Mouse (Mus musculus) kidney, adult 8-10 months (tissue): ENCODE results near the gene Saysd1.

Experiments
- DNase-seq, 2 experiments: peaks; one replicate each; pipeline ENCODE4 v3.0.0; 2022

Gene Saysd1

DNA sequence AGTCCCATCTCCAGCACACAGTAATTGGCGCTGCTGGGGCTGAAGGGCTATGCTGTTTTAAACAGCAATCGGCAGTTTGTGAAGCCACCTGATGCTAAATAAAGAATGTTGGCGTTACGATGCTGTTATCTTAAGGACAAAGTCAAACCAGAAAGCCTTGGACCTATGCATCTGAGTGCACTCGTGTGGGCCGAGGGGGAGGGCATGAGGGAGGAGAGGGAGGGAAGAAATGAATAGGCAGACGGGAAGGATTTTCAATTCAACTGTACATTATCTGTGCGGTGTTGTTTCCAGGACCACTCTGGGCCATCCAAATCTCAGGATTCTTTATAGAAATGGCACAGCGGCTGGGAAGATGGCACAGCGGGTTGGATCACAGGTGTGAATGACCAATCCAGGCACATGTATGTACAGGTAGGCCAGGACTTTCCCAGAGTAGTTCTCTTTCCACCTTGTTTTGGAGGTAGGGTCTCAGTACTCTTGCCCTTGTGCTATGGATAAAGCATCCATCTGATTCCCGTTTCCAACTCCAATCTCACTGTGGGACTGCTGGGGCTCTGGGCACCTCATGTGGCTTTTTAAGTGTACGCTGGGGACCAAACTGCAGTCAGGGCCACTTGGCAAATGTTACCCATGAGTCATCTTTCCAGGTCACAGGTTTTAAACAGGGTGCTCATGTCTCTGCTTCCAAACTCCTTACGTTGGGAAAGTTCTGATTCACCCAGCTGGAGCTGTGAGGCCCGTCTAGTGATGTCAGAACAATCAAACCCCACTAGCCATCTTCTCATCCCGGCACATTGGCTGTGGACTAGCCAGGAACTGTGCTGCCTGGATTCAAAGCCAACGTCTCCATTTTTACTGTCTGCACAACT lies at the start of gene Saysd1:
Gene Saysd1 (minus strand): TSS at position 51 of the 872 bp plus-strand sequence.
- DNase-seq, result no peak

GRCm38 (mm10) chr14:20185426-20185825 lies 47.1 kb upstream of the Saysd1 start:
- DNase-seq, result no peak

- DNase-seq, result no peak
Measured at GRCm38 (mm10) chr14:20183701-20184100, 45.4 kb upstream of the Saysd1 start.

DNA sequence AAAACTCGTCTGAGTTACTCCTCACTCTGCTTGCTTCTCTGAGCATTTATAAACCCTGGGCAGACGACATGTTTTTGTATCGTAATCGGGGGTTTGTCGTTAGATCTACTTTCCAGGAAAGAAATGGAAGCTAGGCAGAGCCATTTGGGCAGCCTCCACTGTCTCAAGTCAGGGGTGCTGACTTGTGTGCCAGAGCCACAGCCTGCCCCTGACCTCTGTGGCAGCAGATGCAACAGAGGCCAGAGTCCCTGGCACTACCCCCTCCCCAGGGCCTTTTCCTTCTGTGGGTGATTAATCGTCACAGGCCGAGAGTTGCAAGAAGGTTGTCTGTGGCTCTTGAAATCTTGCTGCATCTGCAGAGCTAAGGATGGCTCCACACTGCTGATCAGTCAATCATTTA lies 44.3 kb upstream of the Saysd1 start:
- DNase-seq, result peak in 1 of 2 experiments; percentile 13

DNA sequence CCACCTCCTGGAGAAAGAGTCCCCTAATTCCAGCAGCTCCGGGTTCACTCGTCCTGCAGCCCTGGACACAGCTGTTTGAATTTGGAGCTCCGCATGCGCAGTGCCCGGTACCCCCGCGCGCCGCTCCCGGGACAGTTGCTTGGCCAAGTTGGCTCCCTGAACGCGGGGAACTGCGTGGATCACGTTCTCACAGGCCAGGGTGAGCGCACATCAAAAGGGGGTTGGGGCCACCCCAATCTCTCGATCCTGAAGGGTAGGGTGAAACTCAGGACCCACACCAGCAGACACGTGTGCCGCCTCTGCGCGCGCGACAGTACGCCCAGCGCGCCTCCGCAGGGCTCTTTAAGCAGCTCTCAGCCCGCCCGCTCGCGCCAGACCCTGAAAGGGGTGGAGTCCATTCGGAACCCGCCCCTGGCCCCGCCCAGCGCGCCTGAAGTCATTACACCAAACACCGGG lies 43.2 kb upstream of the Saysd1 start, which contains the start of gene Kcnk5:
Gene Kcnk5 (minus strand): TSS at position 344 of the 456 bp plus-strand sequence.
- peak; percentile 92 to 96 for DNase-seq

DNA sequence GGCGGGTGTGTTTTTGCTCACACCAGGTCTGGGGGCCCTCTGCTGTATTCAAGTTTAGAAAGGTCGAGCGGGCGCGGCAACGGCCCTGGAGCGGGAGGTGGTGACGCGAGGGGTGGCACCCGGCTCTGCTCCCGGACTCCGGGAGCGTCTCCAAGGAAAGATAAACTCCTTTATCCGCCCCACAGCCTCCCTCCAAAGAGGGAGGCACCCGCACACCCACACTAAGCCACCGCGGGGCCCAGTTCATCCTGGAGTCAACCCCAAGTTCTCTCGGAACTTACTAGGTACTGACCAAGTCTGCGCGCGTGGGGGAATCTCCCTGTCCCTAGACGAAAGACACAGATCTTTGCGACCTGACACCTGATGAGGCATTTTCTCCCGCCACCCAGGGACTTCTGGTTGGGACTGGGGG lies 42.4 kb upstream of the Saysd1 start:
- DNase-seq, result peak in 1 of 2 experiments; percentile 44

GRCm38 (mm10) chr14:20180304-20180703 lies 42.0 kb upstream of the Saysd1 start:
- DNase-seq, result peak; percentile 50 to 65

GRCm38 (mm10) chr14:20179731-20180280 lies 41.5 kb upstream of the Saysd1 start:
- peak in 1 of 2 experiments; percentile 8 for DNase-seq

DNA sequence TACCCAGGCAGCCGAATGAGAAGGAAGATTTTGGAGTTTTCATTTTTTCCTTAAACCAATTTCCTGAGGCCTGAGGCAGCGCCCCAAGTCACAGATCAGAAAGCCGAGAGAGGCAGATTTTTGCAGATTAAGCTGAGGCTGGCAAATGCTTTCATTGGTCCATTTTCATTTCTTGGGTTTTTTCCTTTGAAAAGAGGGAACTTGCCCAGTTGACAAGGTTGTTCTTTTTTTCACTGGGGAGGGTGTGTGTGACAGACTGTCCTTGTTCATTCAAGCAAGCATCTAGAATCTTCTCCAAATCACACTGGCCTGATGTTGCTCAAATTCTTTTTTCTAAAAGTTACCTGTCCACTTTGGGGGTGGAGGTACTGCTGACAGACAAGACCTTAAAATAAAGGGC lies 40.7 kb upstream of the Saysd1 start:
- no peak for DNase-seq

DNA sequence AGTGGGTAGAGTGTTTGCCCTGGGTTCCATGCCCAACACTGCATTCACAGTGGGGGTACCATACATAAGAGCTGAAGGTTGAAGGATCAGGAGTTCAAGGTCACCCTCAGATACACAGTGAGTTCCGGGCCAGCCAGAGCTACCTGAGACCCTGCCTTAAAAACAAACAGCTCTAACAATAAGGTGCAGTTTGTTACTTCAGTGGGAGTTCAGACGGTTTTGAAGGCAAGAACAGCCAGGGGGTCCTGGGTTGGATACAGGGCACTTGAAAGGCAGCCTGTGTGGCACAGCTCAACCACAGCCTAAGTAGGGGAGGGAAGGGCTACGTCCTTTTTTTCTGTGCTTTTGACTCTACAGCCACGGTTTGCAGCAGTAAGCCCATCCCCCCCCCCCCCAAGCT lies 40.3 kb upstream of the Saysd1 start:
- peak in 1 of 2 experiments; percentile 31 for DNase-seq

- DNase-seq, result peak; percentile 37
Measured at GRCm38 (mm10) chr14:20177494-20178123, 39.3 kb upstream of the Saysd1 start.

- no peak for DNase-seq
Measured at GRCm38 (mm10) chr14:20175705-20176104, 37.4 kb upstream of the Saysd1 start.

GRCm38 (mm10) chr14:20175114-20175513 lies 36.8 kb upstream of the Saysd1 start:
- DNase-seq, result no peak

DNA sequence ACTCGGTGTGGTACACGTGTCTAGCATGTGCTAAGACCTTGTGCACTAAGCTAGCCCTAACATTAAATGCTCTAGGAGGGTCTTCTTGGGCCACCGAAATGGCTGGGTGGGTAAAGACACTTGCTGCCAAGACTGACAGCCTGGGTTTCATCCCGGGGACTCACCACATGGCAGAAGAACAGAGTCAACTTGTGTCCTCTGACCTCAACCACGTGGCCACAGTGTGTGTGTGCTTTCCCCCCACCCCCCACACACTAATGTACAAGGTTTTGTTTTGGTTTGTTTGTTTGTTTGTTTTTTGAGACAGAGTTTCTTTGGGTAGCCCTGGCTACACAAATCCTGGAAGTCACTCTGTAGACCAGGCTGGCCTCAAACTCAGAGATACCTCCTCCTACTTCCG lies 36.4 kb upstream of the Saysd1 start:
- no peak for DNase-seq

DNA sequence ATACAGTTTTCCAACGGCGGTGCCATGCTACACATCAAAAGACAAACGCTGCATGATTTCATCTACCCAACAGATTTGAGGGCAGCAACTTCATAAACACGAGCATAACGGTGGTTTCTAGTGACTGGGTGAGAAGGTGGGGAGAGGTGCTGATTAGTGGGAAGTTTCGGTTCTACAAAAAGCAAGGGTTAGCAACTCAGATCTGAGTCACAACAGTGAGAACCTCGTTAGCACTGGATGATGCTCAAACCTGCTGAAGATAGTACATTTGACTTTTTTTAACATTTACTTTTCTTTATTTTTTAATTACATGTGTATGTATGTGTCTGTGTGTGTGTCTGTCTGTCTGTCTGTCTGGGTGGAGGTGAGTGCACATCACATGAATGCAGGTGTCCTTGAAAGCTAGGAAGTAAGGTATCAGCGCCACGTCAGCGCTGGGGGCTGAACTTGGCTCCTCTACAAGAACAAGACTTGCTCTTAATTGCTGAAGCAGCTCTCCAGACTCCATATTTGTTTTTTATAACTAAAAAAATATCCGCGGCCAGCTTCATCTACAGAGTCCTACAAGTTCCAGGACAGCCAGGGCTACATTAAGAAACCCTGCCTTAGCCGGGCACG lies 35.6 kb upstream of the Saysd1 start:
- DNase-seq, result no peak

- no peak for DNase-seq
Measured at GRCm38 (mm10) chr14:20172924-20173323, 34.6 kb upstream of the Saysd1 start.

- no peak for DNase-seq
Measured at GRCm38 (mm10) chr14:20172509-20172908, 34.2 kb upstream of the Saysd1 start.

GRCm38 (mm10) chr14:20171840-20172239 lies 33.5 kb upstream of the Saysd1 start:
- DNase-seq, result no peak

DNA sequence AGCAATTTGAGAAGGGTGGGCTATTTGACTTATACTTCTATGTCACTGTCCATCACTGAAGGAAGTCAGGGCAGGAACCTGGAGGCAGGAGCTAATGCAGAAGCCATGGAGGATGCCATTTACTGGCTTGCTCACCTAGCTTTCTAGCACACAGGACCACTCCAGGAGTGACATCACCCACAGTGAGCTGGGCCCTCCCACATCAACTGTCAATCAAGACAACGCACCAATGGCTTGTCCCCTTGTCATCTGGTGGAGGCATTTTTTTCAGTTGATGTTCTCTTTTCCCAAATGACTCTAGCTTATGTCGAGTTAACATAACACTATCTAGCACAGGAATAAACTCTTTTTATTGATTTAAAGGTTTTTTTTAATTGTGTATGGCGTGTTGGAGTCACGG lies 30.9 kb upstream of the Saysd1 start:
- DNase-seq, result no peak

DNA sequence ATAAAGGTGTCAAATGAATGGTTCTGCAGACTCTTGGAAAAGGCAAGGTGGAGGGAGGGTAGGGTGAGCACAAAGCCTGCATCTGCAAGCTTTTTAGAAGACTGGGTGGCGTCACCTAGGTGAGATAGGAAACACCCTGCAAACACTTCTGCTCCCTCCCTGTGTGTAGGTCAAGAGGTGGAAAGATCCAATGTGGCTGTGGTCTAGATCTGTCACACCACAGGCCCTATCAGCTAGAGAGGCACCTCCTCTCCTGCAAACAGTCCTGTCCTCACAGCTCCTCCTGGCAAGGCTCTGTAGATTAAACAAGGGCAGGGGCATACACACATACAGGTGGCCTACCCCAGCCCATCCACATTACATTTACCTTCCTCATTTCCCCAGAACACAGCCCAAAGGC lies 30.1 kb upstream of the Saysd1 start:
- DNase-seq, result no peak

GRCm38 (mm10) chr14:20168054-20168453 lies 29.7 kb upstream of the Saysd1 start:
- DNase-seq, result no peak

DNA sequence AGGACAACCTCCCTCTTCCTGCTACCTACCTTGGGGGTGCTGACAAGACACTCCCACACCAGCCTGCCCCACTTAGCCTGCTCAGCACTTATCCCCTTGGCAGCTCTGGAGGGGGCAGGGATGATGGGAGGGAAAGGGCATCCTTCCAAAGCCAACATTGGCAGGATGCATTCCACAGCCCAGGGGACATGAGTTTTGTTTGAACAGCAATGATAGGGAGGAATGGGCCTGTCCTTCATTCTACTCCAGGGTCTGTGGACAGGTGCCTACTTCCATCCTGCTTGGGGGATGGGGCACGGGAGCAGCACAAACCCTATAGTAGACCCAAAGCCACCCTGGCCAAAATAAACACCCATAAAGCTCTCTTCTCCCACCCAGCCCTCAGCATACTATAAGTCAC lies 27.1 kb upstream of the Saysd1 start:
- peak; percentile 83 to 88 for DNase-seq

DNA sequence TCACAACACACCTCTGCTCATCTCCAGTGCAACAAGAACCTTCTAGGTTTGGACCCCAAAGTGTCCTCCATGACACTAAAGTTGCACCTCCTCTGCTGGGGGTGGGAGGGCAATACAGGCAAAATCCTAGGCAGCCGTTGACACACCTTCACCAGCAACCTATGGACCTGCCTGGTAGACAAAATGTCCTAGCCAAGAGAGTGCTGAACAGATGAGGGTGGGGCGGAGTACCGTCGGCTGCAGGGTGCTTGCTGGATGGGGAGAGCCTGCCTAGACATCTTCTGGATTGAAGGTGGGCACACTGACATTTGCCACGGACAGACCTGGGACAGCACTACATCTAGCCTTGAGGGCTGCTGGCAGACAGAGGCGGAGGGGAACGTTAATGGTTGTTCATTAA lies 26.1 kb upstream of the Saysd1 start:
- peak in 1 of 2 experiments; percentile 33 for DNase-seq
